Mouse (Mus musculus): ENCODE measurements around the gene Gal3st1.

- TF ChIP-seq POLR2A (IDR thresholded peaks at IDR 0.05; ENCODE audit: borderline replicate concordance, low read depth, low read length): no peak
- no peak for TF ChIP-seq CTCF (IDR thresholded peaks at IDR 0.05; ENCODE audit: low read depth, low read length)
These were observed 50.7 kb downstream of the Gal3st1 start for GRCm38 (mm10) chr11:4034169-4034568.
